Mouse (Mus musculus): ENCODE measurements at regions not wholly inside any gene's neighbourhood (a gene's known extent, or its start where the extent isn't known, plus 50 kb on each side); places are given as distances from the start of the nearest gene placed in this dataset.

DNA sequence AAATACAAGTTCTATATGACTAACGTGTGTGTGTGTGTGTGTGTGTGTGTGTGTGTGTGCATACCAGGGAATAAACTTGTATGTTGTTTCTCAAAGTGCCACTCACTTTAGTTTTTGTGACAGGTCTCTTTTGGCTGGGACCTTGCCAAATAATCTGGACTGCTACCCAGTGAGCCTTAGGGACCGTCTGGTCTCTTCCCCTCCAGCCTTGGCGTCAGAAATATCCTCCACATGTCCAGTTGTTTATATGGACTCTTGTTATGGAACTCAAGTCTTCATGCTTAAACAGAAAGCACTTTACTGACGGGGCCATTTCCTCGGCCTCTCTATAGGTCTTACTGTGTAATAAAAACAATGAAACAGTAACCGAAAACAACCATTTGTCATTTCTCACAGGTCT is 394.4 kb downstream of the Prdm2 start:
- no peaks in the 10 kb centered on the region for H3K36me3 ChIP-seq (replicated peaks in 1 of 2; ENCODE audit: control insufficient read depth in 1 of 2, insufficient read depth in 1 of 2, low read length in 1 of 2)
- TF ChIP-seq RCOR1 (conservative IDR thresholded peaks at IDR 0.05; ENCODE audit: low read depth, low read length): no peak
- no peak for TF ChIP-seq CHD1 (IDR thresholded peaks at IDR 0.05; ENCODE audit: low read depth, low read length)
- TF ChIP-seq USF2 (conservative IDR thresholded peaks at IDR 0.05; ENCODE audit: low read depth, low read length): no peak
- TF ChIP-seq MXI1 (IDR thresholded peaks at IDR 0.05; ENCODE audit: low read depth, low read length): no peak
- no peak for TF ChIP-seq MEF2A (IDR thresholded peaks at IDR 0.05; ENCODE audit: borderline replicate concordance, low read depth, low read length)
- no peak for TF ChIP-seq MAFK (IDR thresholded peaks at IDR 0.05; ENCODE audit: insufficient replicate concordance, low read length)
- TF ChIP-seq MAX (IDR thresholded peaks at IDR 0.05; ENCODE audit: low read length): no peak
- TF ChIP-seq CHD2 (IDR thresholded peaks at IDR 0.05; ENCODE audit: low read length): no peak
- no peak for TF ChIP-seq PAX5 (IDR thresholded peaks at IDR 0.05; ENCODE audit: low read length)
- no peak for TF ChIP-seq NRF1 (IDR thresholded peaks at IDR 0.05; ENCODE audit: low read depth, low read length)
- TF ChIP-seq SIN3A (IDR thresholded peaks at IDR 0.05; ENCODE audit: low read length): no peak
- no peak for TF ChIP-seq HCFC1 (IDR thresholded peaks at IDR 0.05; ENCODE audit: low read depth, low read length)
- TF ChIP-seq ZKSCAN1 (IDR thresholded peaks at IDR 0.05; ENCODE audit: borderline replicate concordance, low read depth, low read length): no peak
- no peak for TF ChIP-seq GABPA (IDR thresholded peaks at IDR 0.05; ENCODE audit: insufficient replicate concordance, low read depth, low read length)
- no peak for TF ChIP-seq ETS1 (conservative IDR thresholded peaks at IDR 0.05; ENCODE audit: low read depth, low read length)
- no peak for TF ChIP-seq POLR2A (IDR thresholded peaks at IDR 0.05; ENCODE audit: low read depth, low read length)
- TF ChIP-seq KAT2A (IDR thresholded peaks at IDR 0.05; ENCODE audit: insufficient replicate concordance, low read length): no peak
- TF ChIP-seq SMC3 (IDR thresholded peaks at IDR 0.05; ENCODE audit: low read depth, low read length): no peak
- no peak for TF ChIP-seq ELF1 (IDR thresholded peaks at IDR 0.05; ENCODE audit: low read depth, low read length)
- no peak for TF ChIP-seq JUN (IDR thresholded peaks at IDR 0.05; ENCODE audit: insufficient read depth, low read depth, low read length)
- H3K9me3 ChIP-seq (replicated peaks; ENCODE audit: low read length): peaks cover 80% of the 10 kb centered on the region
- no peak overlapping the region for H3K27ac ChIP-seq (ENCODE audit: insufficient read depth, low read depth)
- H3K9ac ChIP-seq (ENCODE audit: insufficient read depth, low read depth): no peak overlapping the region
- no peaks in the 10 kb centered on the region for H3K4me1 ChIP-seq (ENCODE audit: control insufficient read depth in 1 of 2, insufficient read depth in 2 of 2)
- no peaks in the 10 kb centered on the region for H3K27me3 ChIP-seq (replicated peaks)
- in situ Hi-C loops (cut with MboI; ENCODE audit: low pct_ligation_motif_present, low pct_unique_long_range_greater_than_20kb, low sequenced_read_pairs): no loop called here
- no peak overlapping the region for H3K4me3 ChIP-seq (replicated peaks in 1 of 3; ENCODE audit: low read depth in 2 of 3, low read length in 2 of 3, poor library complexity in 1 of 3)
- H3K4me2 ChIP-seq (ENCODE audit: insufficient read depth, low read depth, poor library complexity, severe bottlenecking): no peak overlapping the region
- dilution Hi-C loops (cut with MboI; ENCODE audit: extremely low pct_ligation_motif_present, extremely low pct_unique_long_range_greater_than_20kb, low sequenced_read_pairs): no loop called here
- H3K79me2 ChIP-seq (replicated peaks; ENCODE audit: control insufficient read depth, extremely low read depth, insufficient read depth, poor library complexity, severe bottlenecking): no peaks in the 10 kb centered on the region
- no peak for DNase-seq (ENCODE audit: extremely low read depth)

DNA sequence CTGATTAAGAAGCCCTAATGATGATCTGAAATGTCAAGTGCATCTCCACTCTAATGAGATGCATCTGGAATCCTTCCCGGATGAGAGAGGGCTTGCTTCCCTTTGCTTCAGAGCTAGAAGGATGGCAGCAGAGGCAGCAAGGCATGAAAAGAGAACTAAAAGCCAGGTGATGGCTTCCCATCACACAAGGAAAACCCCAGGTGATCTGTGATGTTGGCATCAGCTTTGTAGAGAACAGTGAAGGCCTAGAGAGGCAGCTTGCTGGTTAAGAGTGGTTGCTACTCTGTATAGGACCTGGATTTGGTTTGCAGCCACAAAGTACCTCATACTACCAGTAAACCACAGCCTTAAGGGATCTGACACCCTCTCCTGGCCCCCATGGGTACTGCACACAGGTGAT is 395.8 kb downstream of the Prdm2 start:
- Histone ChIP-seq H3K79me2 (replicated peaks; ENCODE audit: control insufficient read depth, extremely low read depth, insufficient read depth, poor library complexity, severe bottlenecking) (no peaks in the 10 kb centered on the region), H3K4me3 (replicated peaks in 1 of 3; ENCODE audit: low read depth in 2 of 3, low read length in 2 of 3, poor library complexity in 1 of 3) (no peak overlapping the region), H3K27me3 (replicated peaks) (no peaks in the 10 kb centered on the region), H3K36me3 (replicated peaks in 1 of 2; ENCODE audit: control insufficient read depth in 1 of 2, insufficient read depth in 1 of 2, low read length in 1 of 2) (no peaks in the 10 kb centered on the region), H3K4me2 (ENCODE audit: insufficient read depth, low read depth, poor library complexity, severe bottlenecking) (no peak overlapping the region), H3K9ac (ENCODE audit: insufficient read depth, low read depth) (no peak overlapping the region), H3K27ac (ENCODE audit: insufficient read depth, low read depth) (no peak overlapping the region), H3K4me1 (ENCODE audit: control insufficient read depth in 1 of 2, insufficient read depth in 2 of 2) (no peaks in the 10 kb centered on the region), H3K9me3 (replicated peaks; ENCODE audit: low read length) (peaks cover 85% of the 10 kb centered on the region)
- in situ Hi-C loops (cut with MboI; ENCODE audit: low pct_ligation_motif_present, low pct_unique_long_range_greater_than_20kb, low sequenced_read_pairs) (no loop called here), dilution Hi-C loops (cut with MboI; ENCODE audit: extremely low pct_ligation_motif_present, extremely low pct_unique_long_range_greater_than_20kb, low sequenced_read_pairs) (no loop called here)
- DNase-seq (ENCODE audit: extremely low read depth): no peak
- TF ChIP-seq MXI1 (IDR thresholded peaks at IDR 0.05; ENCODE audit: low read depth, low read length) (no peak), USF2 (conservative IDR thresholded peaks at IDR 0.05; ENCODE audit: low read depth, low read length) (no peak), E2F4 (IDR thresholded peaks at IDR 0.05; ENCODE audit: insufficient replicate concordance, low read depth, low read length) (no peak), ZKSCAN1 (IDR thresholded peaks at IDR 0.05; ENCODE audit: borderline replicate concordance, low read depth, low read length) (no peak), RCOR1 (conservative IDR thresholded peaks at IDR 0.05; ENCODE audit: low read depth, low read length) (no peak), ELF1 (IDR thresholded peaks at IDR 0.05; ENCODE audit: low read depth, low read length) (no peak), PAX5 (IDR thresholded peaks at IDR 0.05; ENCODE audit: low read length) (no peak), POLR2AphosphoS2 (IDR thresholded peaks at IDR 0.05; ENCODE audit: low read depth, low read length) (no peak), GABPA (IDR thresholded peaks at IDR 0.05; ENCODE audit: insufficient replicate concordance, low read depth, low read length) (no peak), POLR2A (IDR thresholded peaks at IDR 0.05; ENCODE audit: low read depth, low read length) (no peak), RAD21 (IDR thresholded peaks at IDR 0.05; ENCODE audit: low read depth, low read length) (no peak)

Data from CH12.LX (cell line).